In the genomic region with DNA sequence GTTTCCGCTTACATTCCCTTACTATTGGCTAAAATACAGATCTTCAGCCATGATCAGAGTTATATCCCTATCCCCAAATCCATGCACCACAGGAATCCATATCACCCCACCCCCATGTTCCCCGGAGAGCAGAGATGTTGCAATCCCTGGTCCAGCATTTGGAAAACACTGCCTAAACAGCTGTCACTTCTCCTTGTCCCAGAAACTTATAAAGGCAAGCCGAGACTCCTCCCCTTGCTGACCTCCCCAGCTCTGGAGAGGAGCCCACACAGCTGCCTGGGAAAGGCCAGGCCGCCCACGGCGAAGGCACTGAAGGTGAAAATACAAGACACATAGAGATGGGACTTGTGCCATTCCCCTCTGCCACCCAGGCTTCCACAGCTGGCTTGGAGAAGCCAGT, we compare ENCODE assay signal across 8 mouse cellular contexts. TPM values are rescaled to one million over a fixed set of nuclear protein-coding genes. Genes with fewer than 3 reads are reported as not detected.
DNase-seq lines count a peak whose midpoint lies in the region; ATAC-seq and TF ChIP-seq lines count a peak whose summit lies in the region.
"Had no signal": no experiment of that assay in that cellular context is flagged by ENCODE, and none has a peak within 500 bp of the region (broad histone marks: within the 10 kb centered on the region; RNA-seq: fewer than 3 reads in every experiment).

No protein-coding gene starts in this region.

- H3K4me2 ChIP-seq in liver, embryonic 13.5 days: no peak overlapping the region
- H3K4me2 ChIP-seq in stomach, embryonic 15.5 days: no peak overlapping the region

- no peaks in the 10 kb centered on the region for H3K9me3 ChIP-seq in liver, embryonic 13.5 days (replicated peaks)
- no peaks in the 10 kb centered on the region for H3K9me3 ChIP-seq in stomach, embryonic 15.5 days

- 0 out of 2 replicates have a peak overlapping the region, but pooled peaks have one; percentile 11 for H3K27ac ChIP-seq in liver, embryonic 13.5 days
- H3K27ac ChIP-seq in stomach, embryonic 15.5 days: peak overlapping the region; percentile 94

- no peak for ATAC-seq in liver, embryonic 13.5 days (ENCODE audit: low read depth)
- ATAC-seq in stomach, embryonic 15.5 days (ENCODE audit: insufficient read depth, low FRiP score, low read depth): peak; percentile 41; the same call in 1 of the 2 replicates

- H3K79me2 ChIP-seq in C2C12 (ENCODE audit: control insufficient read depth, insufficient read depth): no peaks in the 10 kb centered on the region

- DNase-seq in adrenal gland, adult 8-10 months: peak; percentile 88
- peak; percentile 81 for DNase-seq in heart, postnatal 25 days (ENCODE audit: low spot score)
- DNase-seq in liver, embryonic 13.5 days: no peak
- DNase-seq in cerebellum, postnatal 36 days: no peak
- no peak for DNase-seq in c-Kit-positive CD71-positive TER-119-positive erythroid progenitor cells, embryonic 14.5 days (ENCODE audit: low spot score)

- no peak overlapping the region for H3K9ac ChIP-seq in liver, embryonic 13.5 days
- no peak overlapping the region for H3K9ac ChIP-seq in stomach, embryonic 15.5 days

- H3K27me3 ChIP-seq in C2C12 (ENCODE audit: control insufficient read depth, insufficient read depth, insufficient read length): no peaks in the 10 kb centered on the region
- H3K27me3 ChIP-seq in liver, embryonic 13.5 days: no peaks in the 10 kb centered on the region
- no peaks in the 10 kb centered on the region for H3K27me3 ChIP-seq in stomach, embryonic 15.5 days (replicated peaks)

- H3K36me3 ChIP-seq in C2C12 (ENCODE audit: control insufficient read depth, insufficient read depth): no peaks in the 10 kb centered on the region
- peaks cover 15% of the 10 kb centered on the region for H3K36me3 ChIP-seq in liver, embryonic 13.5 days
- H3K36me3 ChIP-seq in stomach, embryonic 15.5 days: peaks cover 30% of the 10 kb centered on the region

- peaks cover 12% of the 10 kb centered on the region for H3K4me1 ChIP-seq in liver, embryonic 13.5 days (replicated peaks)
- H3K4me1 ChIP-seq in stomach, embryonic 15.5 days: peaks cover 19% of the 10 kb centered on the region

- WGBS in liver, embryonic 13.5 days (ENCODE audit: insufficient replicate concordance): 58% methylated on average over 6 of the region's 6 CpGs
- WGBS in stomach, embryonic 15.5 days: 61% methylated on average over 6 of the region's 6 CpGs

- no peak overlapping the region for H3ac ChIP-seq in C2C12 (ENCODE audit: control insufficient read depth, insufficient read length, low read depth)

- H3K4me3 ChIP-seq in C2C12 (ENCODE audit: insufficient read depth, poor library complexity, severe bottlenecking): no peak overlapping the region
- H3K4me3 ChIP-seq in liver, embryonic 13.5 days (replicated peaks): no peak overlapping the region
- H3K4me3 ChIP-seq in stomach, embryonic 15.5 days (replicated peaks): no peak overlapping the region

- intact Hi-C loops in heart, postnatal 25 days (cut with DNase I): no loop called here

- H3K79me3 ChIP-seq in C2C12 (ENCODE audit: low read depth): no peaks in the 10 kb centered on the region

- no peak for TF ChIP-seq CTCF in C2C12 (IDR thresholded peaks at IDR 0.05; ENCODE audit: control insufficient read depth, insufficient read depth, insufficient read length)

TF ChIP-seq in C2C12, 6 proteins besides CTCF, POLR2A, EP300 and RAD21:
- TF ChIP-seq MAX (IDR thresholded peaks at IDR 0.05) (no peak), CEBPB (IDR thresholded peaks at IDR 0.05; ENCODE audit: low read depth) (peak; percentile 82)

RNA-seq across cellular contexts. Expression of a gene that starts 14.4 kb away (rescaled TPM):
- polyA plus RNA-seq in C2C12 (2012; fragmentation: generic; extraction: Trizol): 5.0 TPM
- total RNA-seq in adrenal gland, adult 8-10 months (2022): 10 to 100 TPM; 12.6 to 26.3 (median 19.7) TPM
- total RNA-seq in heart, postnatal 25 days (2021): 1 to 10 TPM; 6.8 to 8.1 TPM
- polyA plus RNA-seq in liver, embryonic 13.5 days (2015; fragmentation: Nextera tagmentation; extraction: Ambion mirVana): 1.6 and 1.9 TPM in 2 replicates
- 14.7 and 18.6 TPM in 2 replicates for polyA plus RNA-seq in stomach, embryonic 15.5 days (2015; fragmentation: Nextera tagmentation; extraction: Ambion mirVana)

RNA-seq across cellular contexts. Expression of a gene that starts 26.3 kb away (rescaled TPM):
- polyA plus RNA-seq in C2C12 (2012; fragmentation: generic; extraction: Trizol): 0.01 TPM
- total RNA-seq in adrenal gland, adult 8-10 months (2022): 10 to 100 TPM; 29.9 to 72.1 (median 53.2) TPM
- 1 to 10 TPM; 7.4 to 8.3 TPM for total RNA-seq in heart, postnatal 25 days (2021)
- 1.0 TPM in 2 replicates for polyA plus RNA-seq in liver, embryonic 13.5 days (2015; fragmentation: Nextera tagmentation; extraction: Ambion mirVana)
- 1.2 and 1.3 TPM in 2 replicates for polyA plus RNA-seq in stomach, embryonic 15.5 days (2015; fragmentation: Nextera tagmentation; extraction: Ambion mirVana)

RNA-seq across cellular contexts. Expression of a gene that starts 58.7 kb away (rescaled TPM):
- polyA plus RNA-seq in C2C12 (2012; fragmentation: generic; extraction: Trizol): 17.4 TPM
- 1 to 10 TPM; 2.2 to 5.5 (median 4.6) TPM for total RNA-seq in adrenal gland, adult 8-10 months (2022)
- total RNA-seq in heart, postnatal 25 days (2021): 1 to 10 TPM; 5.6 to 6.1 TPM
- 29.6 and 41.6 TPM in 2 replicates for polyA plus RNA-seq in liver, embryonic 13.5 days (2015; fragmentation: Nextera tagmentation; extraction: Ambion mirVana)
- 20.5 and 21.1 TPM in 2 replicates for polyA plus RNA-seq in stomach, embryonic 15.5 days (2015; fragmentation: Nextera tagmentation; extraction: Ambion mirVana)

RNA-seq across cellular contexts. Expression of a gene that starts 59.2 kb away (rescaled TPM):
- not detected for polyA plus RNA-seq in C2C12 (2012; fragmentation: generic; extraction: Trizol)
- total RNA-seq in adrenal gland, adult 8-10 months (2022): not detected
- not detected for total RNA-seq in heart, postnatal 25 days (2021)
- not detected in 2 replicates for polyA plus RNA-seq in liver, embryonic 13.5 days (2015; fragmentation: Nextera tagmentation; extraction: Ambion mirVana)
- not detected in 2 replicates for polyA plus RNA-seq in stomach, embryonic 15.5 days (2015; fragmentation: Nextera tagmentation; extraction: Ambion mirVana)
- total RNA-seq: adrenal gland, postnatal 4 days had no signal

Comparison
In these comparisons a context has a peak if more than half of its experiments do, and no peak if none do; other contexts are left out.
1. DNase-seq: peak in adrenal gland, adult 8-10 months (single experiment) and heart, postnatal 25 days (single experiment); none in liver, embryonic 13.5 days (single experiment), cerebellum, postnatal 36 days (0 of 2) and c-Kit-positive CD71-positive TER-119-positive erythroid progenitor cells, embryonic 14.5 days (single experiment).